Mouse (Mus musculus): ENCODE data around the gene Kcnk5. TPM values are rescaled to one million over a fixed set of nuclear protein-coding genes. Genes with fewer than 3 reads are reported as not detected.
A peak's percentile ranks its signal among the peaks of the same experiment; 100 is the strongest.

Kcnk5 gene
- polyA plus RNA-seq (2012; rRNA removed) = 6.1 and 6.7 TPM in 2 replicates

DNA sequence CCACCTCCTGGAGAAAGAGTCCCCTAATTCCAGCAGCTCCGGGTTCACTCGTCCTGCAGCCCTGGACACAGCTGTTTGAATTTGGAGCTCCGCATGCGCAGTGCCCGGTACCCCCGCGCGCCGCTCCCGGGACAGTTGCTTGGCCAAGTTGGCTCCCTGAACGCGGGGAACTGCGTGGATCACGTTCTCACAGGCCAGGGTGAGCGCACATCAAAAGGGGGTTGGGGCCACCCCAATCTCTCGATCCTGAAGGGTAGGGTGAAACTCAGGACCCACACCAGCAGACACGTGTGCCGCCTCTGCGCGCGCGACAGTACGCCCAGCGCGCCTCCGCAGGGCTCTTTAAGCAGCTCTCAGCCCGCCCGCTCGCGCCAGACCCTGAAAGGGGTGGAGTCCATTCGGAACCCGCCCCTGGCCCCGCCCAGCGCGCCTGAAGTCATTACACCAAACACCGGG, at the start of gene Kcnk5:
Gene Kcnk5, minus strand, starts transcription at position 344 of the 456 bp plus-strand sequence.
- WGBS = under 1% methylated on average over 36 of the region's 36 CpGs
- Histone ChIP-seq H3K4me1 (replicated peaks; ENCODE audit: control insufficient read depth, insufficient read depth, low read length) (peaks cover 41% of the 10 kb centered on the region), H3K27me3 (ENCODE audit: control insufficient read depth, insufficient read depth, low read length) (no peaks in the 10 kb centered on the region), H3K4me3 (ENCODE audit: control insufficient read depth, insufficient read depth, low read length) (peak within 1 kb of the TSS; percentile 99), H3K27ac (ENCODE audit: control insufficient read depth, insufficient read depth, low read length) (no peak within 1 kb of the TSS), H3K36me3 (ENCODE audit: control insufficient read depth, insufficient read depth, low read length) (no peaks in the 10 kb centered on the region)
- DNase-seq = peak; percentile 86
- TF ChIP-seq POLR2A (IDR thresholded peaks at IDR 0.05; ENCODE audit: control insufficient read depth, extremely low read depth, insufficient read depth, low read length, poor library complexity) (peak; percentile 75; the same call in 1 of the 2 replicates), CTCF (IDR thresholded peaks at IDR 0.05; ENCODE audit: borderline replicate concordance, control insufficient read depth, extremely low read depth, insufficient read depth, low read length, poor library complexity) (no peak)

DNA sequence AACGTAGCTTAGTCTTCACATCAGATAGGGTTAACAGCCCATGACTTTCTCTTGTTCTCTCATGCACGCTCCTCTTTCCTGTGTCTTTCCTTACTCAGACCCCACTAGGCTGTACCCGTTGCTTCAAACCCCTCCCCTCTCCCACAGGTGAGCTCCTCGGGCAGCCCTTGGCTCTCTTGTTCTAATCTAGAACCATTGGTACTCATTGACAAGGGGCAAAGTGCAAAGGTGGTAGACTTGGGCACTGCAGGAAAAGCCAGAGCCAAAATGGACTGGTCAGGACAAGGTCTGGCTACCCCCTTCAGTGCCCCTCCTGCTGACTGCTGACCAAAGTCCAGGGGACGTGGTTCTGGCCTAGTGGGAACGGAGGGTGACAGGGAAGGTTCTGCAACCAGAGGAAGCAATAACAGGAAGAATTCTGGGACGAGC, 48.5 kb upstream of the Kcnk5 start:
- no peaks in the 10 kb centered on the region for H3K36me3 ChIP-seq (ENCODE audit: control insufficient read depth, insufficient read depth, low read length)
- H3K27ac ChIP-seq (ENCODE audit: control insufficient read depth, insufficient read depth, low read length) = no peak overlapping the region
- WGBS = 92% methylated on average over 7 of the region's 7 CpGs
- no peak for TF ChIP-seq POLR2A (IDR thresholded peaks at IDR 0.05; ENCODE audit: control insufficient read depth, extremely low read depth, insufficient read depth, low read length, poor library complexity)
- no peak for TF ChIP-seq CTCF (IDR thresholded peaks at IDR 0.05; ENCODE audit: borderline replicate concordance, control insufficient read depth, extremely low read depth, insufficient read depth, low read length, poor library complexity)
- H3K4me1 ChIP-seq (replicated peaks; ENCODE audit: control insufficient read depth, insufficient read depth, low read length) = no peaks in the 10 kb centered on the region
- H3K27me3 ChIP-seq (ENCODE audit: control insufficient read depth, insufficient read depth, low read length) = no peaks in the 10 kb centered on the region
- DNase-seq = no peak
- H3K4me3 ChIP-seq (ENCODE audit: control insufficient read depth, insufficient read depth, low read length) = no peak overlapping the region

GRCm38 (mm10) chr14:20229437-20229836, 47.8 kb upstream of the Kcnk5 start:
- WGBS = 91% methylated on average over 6 of the region's 6 CpGs
- H3K4me3 ChIP-seq (ENCODE audit: control insufficient read depth, insufficient read depth, low read length) = no peak overlapping the region
- H3K4me1 ChIP-seq (replicated peaks; ENCODE audit: control insufficient read depth, insufficient read depth, low read length) = no peaks in the 10 kb centered on the region
- TF ChIP-seq CTCF (IDR thresholded peaks at IDR 0.05; ENCODE audit: borderline replicate concordance, control insufficient read depth, extremely low read depth, insufficient read depth, low read length, poor library complexity) (no peak), POLR2A (IDR thresholded peaks at IDR 0.05; ENCODE audit: control insufficient read depth, extremely low read depth, insufficient read depth, low read length, poor library complexity) (no peak)
- no peak overlapping the region for H3K27ac ChIP-seq (ENCODE audit: control insufficient read depth, insufficient read depth, low read length)
- no peak for DNase-seq
- no peaks in the 10 kb centered on the region for H3K27me3 ChIP-seq (ENCODE audit: control insufficient read depth, insufficient read depth, low read length)
- H3K36me3 ChIP-seq (ENCODE audit: control insufficient read depth, insufficient read depth, low read length) = no peaks in the 10 kb centered on the region

DNA sequence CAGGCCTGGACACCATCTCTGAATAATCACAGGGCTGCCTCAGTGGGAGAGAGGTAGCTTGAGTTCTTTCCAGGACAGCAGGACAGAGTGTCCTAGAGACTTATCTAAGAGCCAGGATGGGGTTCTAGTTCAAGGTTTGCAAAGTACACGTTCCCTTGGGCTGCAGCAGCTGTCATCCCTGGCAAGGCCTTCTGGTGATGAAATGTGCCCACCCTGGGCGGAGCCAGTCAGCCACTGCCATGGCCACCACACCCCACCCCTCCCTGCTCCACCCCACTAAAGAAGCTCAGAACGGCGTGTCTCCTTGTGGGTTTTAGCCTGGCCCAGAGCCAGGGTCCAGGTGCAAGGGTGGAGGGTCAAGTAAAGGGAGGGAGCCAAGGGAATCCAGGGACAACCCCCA, 46.7 kb upstream of the Kcnk5 start:
- Histone ChIP-seq H3K27ac (ENCODE audit: control insufficient read depth, insufficient read depth, low read length) (no peak overlapping the region), H3K27me3 (ENCODE audit: control insufficient read depth, insufficient read depth, low read length) (no peaks in the 10 kb centered on the region), H3K4me3 (ENCODE audit: control insufficient read depth, insufficient read depth, low read length) (no peak overlapping the region), H3K4me1 (replicated peaks; ENCODE audit: control insufficient read depth, insufficient read depth, low read length) (peaks cover 1% of the 10 kb centered on the region; the same call in 1 of the 2 replicates), H3K36me3 (ENCODE audit: control insufficient read depth, insufficient read depth, low read length) (no peaks in the 10 kb centered on the region)
- DNase-seq = no peak
- WGBS = 39% methylated on average over 4 of the region's 4 CpGs
- TF ChIP-seq POLR2A (IDR thresholded peaks at IDR 0.05; ENCODE audit: control insufficient read depth, extremely low read depth, insufficient read depth, low read length, poor library complexity) (no peak), CTCF (IDR thresholded peaks at IDR 0.05; ENCODE audit: borderline replicate concordance, control insufficient read depth, extremely low read depth, insufficient read depth, low read length, poor library complexity) (no peak)

DNA sequence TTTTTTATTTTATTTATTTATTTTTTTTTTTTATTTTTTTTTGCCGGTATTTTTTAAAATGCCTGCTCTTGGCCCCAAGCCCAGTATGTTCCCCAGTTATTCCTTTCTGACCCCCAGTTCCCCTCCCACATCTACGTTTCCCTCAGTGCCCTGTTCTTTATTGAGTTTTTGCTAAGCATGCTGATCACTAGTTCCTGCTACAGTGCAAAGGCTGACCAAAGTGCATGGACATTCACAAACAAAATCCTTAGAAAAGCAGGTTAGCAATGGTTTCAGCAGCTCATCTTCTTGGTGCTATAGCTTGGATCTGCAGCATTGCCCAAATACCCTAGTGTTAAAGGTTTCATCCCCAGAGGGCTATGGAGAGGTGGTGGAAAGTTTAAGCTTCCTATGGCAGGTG, 45.4 kb upstream of the Kcnk5 start:
- peaks cover 5% of the 10 kb centered on the region; the same call in 1 of the 2 replicates for H3K4me1 ChIP-seq (replicated peaks; ENCODE audit: control insufficient read depth, insufficient read depth, low read length)
- 89% methylated on average over 2 of the region's 2 CpGs for WGBS
- H3K27ac ChIP-seq (ENCODE audit: control insufficient read depth, insufficient read depth, low read length) = no peak overlapping the region
- no peak overlapping the region for H3K4me3 ChIP-seq (ENCODE audit: control insufficient read depth, insufficient read depth, low read length)
- H3K36me3 ChIP-seq (ENCODE audit: control insufficient read depth, insufficient read depth, low read length) = no peaks in the 10 kb centered on the region
- no peaks in the 10 kb centered on the region for H3K27me3 ChIP-seq (ENCODE audit: control insufficient read depth, insufficient read depth, low read length)
- no peak for TF ChIP-seq POLR2A (IDR thresholded peaks at IDR 0.05; ENCODE audit: control insufficient read depth, extremely low read depth, insufficient read depth, low read length, poor library complexity)
- no peak for TF ChIP-seq CTCF (IDR thresholded peaks at IDR 0.05; ENCODE audit: borderline replicate concordance, control insufficient read depth, extremely low read depth, insufficient read depth, low read length, poor library complexity)
- DNase-seq = no peak

DNA sequence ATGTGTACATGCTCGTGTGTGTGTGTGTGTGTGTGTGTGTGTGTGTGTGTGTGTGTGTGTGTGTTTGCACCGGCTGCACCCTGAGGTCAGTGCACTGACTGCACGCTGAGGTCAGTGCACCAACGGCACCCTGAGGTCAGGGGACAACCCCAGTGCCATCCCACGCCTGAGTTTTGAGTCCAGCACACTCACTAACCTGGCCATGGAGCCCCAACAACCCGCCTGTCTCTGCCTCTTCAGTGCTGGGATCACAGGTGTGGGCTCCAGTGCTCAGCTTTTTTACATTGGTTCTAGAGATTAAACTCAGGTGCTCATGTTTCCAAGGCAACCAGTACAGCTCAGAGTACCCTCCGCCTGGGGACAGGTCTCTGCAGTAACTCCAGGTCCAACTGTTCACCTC, 44.9 kb upstream of the Kcnk5 start:
- H3K4me3 ChIP-seq (ENCODE audit: control insufficient read depth, insufficient read depth, low read length) = no peak overlapping the region
- DNase-seq = no peak
- no peaks in the 10 kb centered on the region for H3K27me3 ChIP-seq (ENCODE audit: control insufficient read depth, insufficient read depth, low read length)
- H3K27ac ChIP-seq (ENCODE audit: control insufficient read depth, insufficient read depth, low read length) = no peak overlapping the region
- H3K36me3 ChIP-seq (ENCODE audit: control insufficient read depth, insufficient read depth, low read length) = no peaks in the 10 kb centered on the region
- H3K4me1 ChIP-seq (replicated peaks; ENCODE audit: control insufficient read depth, insufficient read depth, low read length) = peaks cover 5% of the 10 kb centered on the region; the same call in 1 of the 2 replicates
- no peak for TF ChIP-seq CTCF (IDR thresholded peaks at IDR 0.05; ENCODE audit: borderline replicate concordance, control insufficient read depth, extremely low read depth, insufficient read depth, low read length, poor library complexity)
- TF ChIP-seq POLR2A (IDR thresholded peaks at IDR 0.05; ENCODE audit: control insufficient read depth, extremely low read depth, insufficient read depth, low read length, poor library complexity) = no peak
- 83% methylated on average over 7 of the region's 7 CpGs for WGBS

- no peak overlapping the region for H3K4me3 ChIP-seq (ENCODE audit: control insufficient read depth, insufficient read depth, low read length)
- 95% methylated on average over 4 of the region's 4 CpGs for WGBS
- H3K27ac ChIP-seq (ENCODE audit: control insufficient read depth, insufficient read depth, low read length) = no peak overlapping the region
- DNase-seq = no peak
- TF ChIP-seq CTCF (IDR thresholded peaks at IDR 0.05; ENCODE audit: borderline replicate concordance, control insufficient read depth, extremely low read depth, insufficient read depth, low read length, poor library complexity) (no peak), POLR2A (IDR thresholded peaks at IDR 0.05; ENCODE audit: control insufficient read depth, extremely low read depth, insufficient read depth, low read length, poor library complexity) (no peak)
- H3K27me3 ChIP-seq (ENCODE audit: control insufficient read depth, insufficient read depth, low read length) = no peaks in the 10 kb centered on the region
- peaks cover 5% of the 10 kb centered on the region; the same call in 1 of the 2 replicates for H3K4me1 ChIP-seq (replicated peaks; ENCODE audit: control insufficient read depth, insufficient read depth, low read length)
- no peaks in the 10 kb centered on the region for H3K36me3 ChIP-seq (ENCODE audit: control insufficient read depth, insufficient read depth, low read length)
Observed at GRCm38 (mm10) chr14:20225525-20225924, 43.9 kb upstream of the Kcnk5 start.

Data from thymus, adult 2 months (tissue).